Mouse (Mus musculus) thymus, postnatal 25 days (tissue): ENCODE data around the gene Cacna2d3.

Source experiments
- DNase-seq: peaks from one replicate; pipeline ENCODE4 v3.0.0; 2022

Gene Cacna2d3

GRCm38 (mm10) chr14:29721488-29722385 lies at the start of gene Cacna2d3:
Cacna2d3 (minus strand) TSS chr14:29721864.
- DNase-seq, result no peak

DNA sequence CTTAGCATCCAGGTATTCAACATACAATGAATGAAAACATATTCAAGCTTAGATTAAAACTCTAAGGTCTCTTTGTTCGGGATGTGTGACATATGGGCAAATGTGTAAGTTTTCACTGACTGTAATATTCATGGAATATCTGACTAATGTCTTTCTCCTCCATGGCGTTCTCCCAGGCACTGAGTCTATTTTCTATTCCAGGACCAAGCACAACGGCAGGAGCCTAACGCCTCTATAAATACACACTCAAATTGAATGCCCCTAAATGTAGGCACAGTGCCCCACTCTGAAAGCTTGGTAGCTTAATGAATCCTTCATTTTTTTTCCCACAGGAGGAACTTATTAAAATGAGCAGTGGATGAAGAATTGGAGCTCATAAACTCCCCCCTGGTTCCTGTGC lies 47.8 kb upstream of the Cacna2d3 start:
- no peak for DNase-seq

DNA sequence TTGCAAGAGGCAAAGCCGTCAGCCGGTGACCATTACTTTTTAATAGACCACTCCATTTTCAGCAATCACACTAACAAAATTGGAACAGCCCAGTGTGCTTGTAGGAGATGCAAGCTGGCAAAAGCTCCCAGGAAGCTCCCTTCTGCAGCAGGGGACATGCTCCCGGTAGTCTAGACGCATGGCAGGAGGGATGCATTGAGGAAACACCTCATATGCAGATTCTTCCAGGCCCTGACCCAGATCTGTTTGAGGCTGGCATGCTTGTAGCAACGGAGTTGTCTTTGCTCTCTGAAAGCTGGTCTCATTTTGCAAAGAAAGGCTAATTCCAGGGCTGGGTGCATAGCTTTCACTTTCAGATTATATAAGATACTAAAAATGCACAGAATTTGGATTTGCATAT lies 31.2 kb upstream of the Cacna2d3 start:
- DNase-seq, result no peak

DNA sequence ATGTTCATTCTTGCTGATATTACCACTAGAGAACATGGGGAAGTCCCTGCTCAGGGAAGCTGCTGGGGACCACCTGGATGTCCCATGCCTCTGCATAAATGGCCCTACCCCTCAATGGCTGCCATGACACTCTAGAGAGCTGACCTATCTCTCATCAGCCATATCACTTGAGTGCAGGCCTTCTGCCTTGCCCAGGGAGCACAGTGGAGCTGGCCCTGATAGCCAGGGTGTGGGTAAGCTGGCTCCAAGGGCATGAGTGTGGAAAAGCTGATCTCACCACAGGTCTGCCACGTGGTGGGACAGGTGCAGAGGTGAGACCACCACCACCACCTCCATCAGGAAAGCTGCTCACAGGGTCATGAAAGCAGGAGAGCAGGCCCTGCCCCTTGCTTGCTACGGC lies 17.1 kb upstream of the Cacna2d3 start:
- DNase-seq, result no peak

- DNase-seq, result no peak
Measured at GRCm38 (mm10) chr14:29730256-29730655, 8.6 kb upstream of the Cacna2d3 start.

- no peak for DNase-seq
Measured at GRCm38 (mm10) chr14:29729009-29729408, 7.3 kb upstream of the Cacna2d3 start.

DNA sequence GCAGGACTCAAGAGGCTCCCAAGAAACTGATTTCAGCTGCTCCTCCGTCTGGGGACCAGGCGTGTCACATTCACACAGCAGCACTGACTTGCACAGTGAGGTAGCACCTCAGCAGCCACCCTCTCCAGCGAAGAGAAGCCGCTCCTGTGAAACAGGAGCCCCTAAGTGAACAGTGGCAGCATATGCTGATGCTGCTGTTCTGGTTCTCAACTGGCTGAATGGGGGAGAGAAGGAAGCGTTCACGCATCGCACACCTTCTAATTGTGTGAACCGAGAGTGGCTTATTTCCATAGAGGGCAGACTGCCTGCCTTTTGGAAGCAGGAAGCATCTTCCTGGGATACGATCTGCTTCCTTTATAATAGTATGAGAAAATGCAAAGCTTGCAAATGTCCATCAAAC lies 5.9 kb upstream of the Cacna2d3 start:
- no peak for DNase-seq

DNA sequence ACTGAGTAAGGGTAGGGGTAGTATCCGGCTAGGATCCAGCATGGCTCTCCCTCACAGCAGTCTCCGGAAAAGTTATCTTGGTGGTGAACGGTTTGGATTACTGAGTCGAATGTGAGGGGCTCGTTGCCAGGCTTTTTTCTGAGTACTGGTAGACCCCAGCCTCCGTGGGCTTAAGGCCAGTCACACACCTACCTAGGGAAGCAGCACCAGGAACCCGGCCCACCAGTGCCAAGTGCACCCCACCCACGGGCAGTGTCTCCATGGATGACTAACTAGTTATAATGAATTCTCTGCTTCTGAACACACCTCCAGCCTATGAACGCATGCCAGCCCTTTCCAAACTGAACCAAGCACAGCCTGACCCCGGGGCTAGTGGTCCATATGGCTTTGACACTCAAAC lies 1.6 kb upstream of the Cacna2d3 start:
- no peak for DNase-seq

DNA sequence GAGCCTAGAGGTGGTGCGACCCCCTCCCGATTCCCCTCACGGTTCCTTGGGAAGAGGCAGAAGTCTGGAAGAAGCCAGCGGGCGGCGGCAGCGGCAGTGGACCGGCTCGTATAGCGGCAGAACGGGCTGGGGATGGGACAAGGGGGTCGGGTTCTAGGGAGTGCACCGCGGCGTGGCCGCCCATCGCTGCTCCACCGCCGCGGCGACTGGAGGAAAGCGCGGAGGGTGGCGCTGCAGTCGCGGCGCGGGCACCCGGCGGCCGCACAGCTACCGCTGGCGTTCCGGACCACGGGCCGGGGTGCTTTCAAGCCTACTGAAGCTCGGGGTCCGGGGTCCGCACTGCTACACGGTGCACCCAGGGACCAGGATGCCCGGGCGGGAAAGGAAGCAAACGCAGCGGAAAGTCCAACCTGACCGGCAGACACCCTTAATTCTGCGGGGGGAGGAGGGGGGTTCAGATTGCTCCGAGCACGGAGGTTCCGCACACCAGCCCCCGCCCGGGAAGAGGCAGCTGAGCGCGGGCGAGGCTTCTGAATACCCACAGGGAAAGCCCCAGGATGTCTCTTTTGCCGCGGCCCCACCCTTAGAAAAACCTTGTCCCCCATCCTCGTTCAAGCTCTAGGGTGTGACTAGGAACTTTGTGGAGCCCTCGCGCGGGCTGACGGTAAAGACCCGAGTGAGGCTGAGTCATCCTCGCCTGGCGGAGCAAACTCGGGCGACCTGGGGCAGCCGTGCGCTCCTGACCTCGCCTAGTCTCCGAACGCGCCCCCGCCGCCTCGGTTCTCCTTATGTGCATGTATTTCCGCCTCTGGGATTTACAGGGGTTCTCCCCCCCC lies 940 bp upstream of the Cacna2d3 start:
- DNase-seq, result no peak

DNA sequence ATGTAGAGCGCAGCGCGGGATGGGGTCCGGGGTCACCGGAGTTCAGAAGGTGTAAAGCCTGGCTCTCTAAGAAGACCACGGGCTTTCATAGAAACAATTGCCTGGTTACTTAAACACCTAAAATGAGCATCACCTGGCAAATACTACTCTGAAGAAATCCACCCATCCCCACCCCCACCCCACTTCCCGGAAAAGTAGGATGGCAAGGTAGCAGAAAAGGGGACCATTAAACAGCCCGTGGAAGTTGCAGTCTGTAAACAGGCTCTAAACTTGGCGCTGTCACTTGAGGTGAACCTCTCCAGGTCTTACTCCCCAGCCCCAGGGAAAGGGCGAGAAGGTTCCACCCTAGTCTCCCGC lies 555 bp downstream of the Cacna2d3 start:
- DNase-seq, result no peak

DNA sequence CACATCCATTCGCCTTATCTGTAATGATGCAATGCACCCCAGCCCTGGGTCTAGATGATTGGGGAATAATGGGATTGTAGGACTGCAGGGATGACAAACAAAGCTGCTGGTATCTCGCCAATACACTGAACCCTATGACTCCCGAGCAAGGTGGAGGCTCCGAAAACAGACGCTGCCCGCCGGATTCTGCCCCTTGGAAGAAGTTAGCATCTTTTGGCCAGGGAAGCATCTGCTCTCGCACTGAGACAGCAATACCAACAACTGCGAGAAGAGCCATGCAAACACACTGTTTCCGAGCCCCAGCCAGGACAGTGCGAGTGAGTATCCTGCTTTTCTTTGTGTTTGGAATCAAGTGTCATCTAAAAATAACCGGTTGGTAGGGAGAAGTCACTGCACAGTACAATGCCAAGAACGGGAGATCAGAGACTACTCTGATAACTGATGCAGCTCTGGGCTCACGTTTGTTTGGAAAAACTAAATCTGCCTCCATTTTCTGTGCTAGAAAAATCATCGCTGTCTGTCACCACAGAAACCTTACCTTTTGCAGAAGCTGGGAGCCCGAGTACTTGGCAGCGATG lies 1.2 kb downstream of the Cacna2d3 start:
- no peak for DNase-seq

- no peak for DNase-seq
Measured at GRCm38 (mm10) chr14:29712621-29713020, 9.0 kb downstream of the Cacna2d3 start.

- no peak for DNase-seq
Measured at GRCm38 (mm10) chr14:29707561-29708335, 13.9 kb downstream of the Cacna2d3 start.

- DNase-seq, result no peak
Measured at GRCm38 (mm10) chr14:29702762-29703161, 18.9 kb downstream of the Cacna2d3 start.

DNA sequence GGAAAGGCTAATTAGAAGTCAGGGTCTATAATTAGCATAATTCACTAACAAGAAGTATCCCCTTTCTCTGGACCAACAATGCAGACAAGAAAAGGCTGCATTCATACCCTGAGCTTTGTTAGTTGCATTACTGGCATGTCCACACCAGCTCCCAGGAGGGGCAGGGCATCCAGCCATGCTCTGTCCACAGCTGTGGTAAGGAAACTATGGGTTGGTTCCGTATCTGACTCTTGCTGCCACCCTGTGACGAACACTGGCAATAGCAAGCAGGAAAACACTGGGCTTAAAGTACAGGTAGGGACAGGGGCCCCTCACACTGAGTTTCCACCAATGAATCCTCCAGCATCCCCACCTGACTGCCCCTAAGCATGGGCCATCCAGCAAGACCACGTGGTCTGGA lies 25.5 kb downstream of the Cacna2d3 start:
- no peak for DNase-seq

- DNase-seq, result no peak
Measured at GRCm38 (mm10) chr14:29672436-29673050, 49.1 kb downstream of the Cacna2d3 start.

- DNase-seq, result no peak
Measured at GRCm38 (mm10) chr14:29669826-29670225, 51.8 kb downstream of the Cacna2d3 start.

DNA sequence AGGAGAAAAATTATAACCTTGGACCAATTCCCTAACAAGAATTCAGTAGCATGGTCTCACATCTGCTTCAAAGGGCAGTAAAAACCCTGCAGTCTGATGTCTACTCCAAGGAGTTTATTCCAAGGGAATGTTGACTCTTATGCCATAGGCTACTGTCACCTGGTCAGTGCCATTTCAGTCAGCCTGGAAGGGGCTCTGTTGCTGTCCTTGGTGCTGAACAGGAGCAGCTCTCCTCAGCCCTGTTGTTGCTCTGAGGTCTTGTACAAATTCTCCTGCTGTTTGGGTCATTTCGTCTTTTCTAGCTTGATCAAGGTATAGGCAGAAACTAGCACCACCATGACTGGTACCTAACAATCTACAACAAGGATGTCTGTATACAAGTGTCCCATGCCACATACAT lies 64.7 kb downstream of the Cacna2d3 start:
- DNase-seq, result no peak

DNA sequence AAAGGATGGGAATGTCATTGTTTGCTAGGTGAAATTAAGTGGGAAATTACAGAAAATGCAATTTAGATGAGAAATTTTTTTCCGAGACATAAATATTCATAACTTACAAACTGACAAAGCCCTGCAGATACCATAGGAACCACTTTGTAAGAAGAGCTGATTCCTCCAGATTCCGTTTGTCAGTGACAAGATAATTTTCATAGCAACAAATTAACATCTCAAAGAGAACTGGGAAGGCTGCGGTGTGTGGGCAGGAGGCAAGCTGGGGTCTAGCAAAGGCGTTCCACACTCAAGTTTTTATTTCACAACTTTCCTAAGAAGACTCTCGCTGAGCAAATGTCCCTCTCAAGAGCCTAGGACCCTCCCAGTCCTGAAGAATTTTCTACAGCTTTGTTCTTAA lies 71.1 kb downstream of the Cacna2d3 start:
- no peak for DNase-seq

GRCm38 (mm10) chr14:29648721-29649120 lies 72.9 kb downstream of the Cacna2d3 start:
- DNase-seq, result no peak

- no peak for DNase-seq
Measured at GRCm38 (mm10) chr14:29645421-29645820, 76.2 kb downstream of the Cacna2d3 start.

- no peak for DNase-seq
Measured at GRCm38 (mm10) chr14:29643217-29643616, 78.4 kb downstream of the Cacna2d3 start.
